Mouse (Mus musculus) myocyte (in vitro differentiated cells): Measurements from ENCODE around the gene Gm6176. TPM values are rescaled to one million over a fixed set of nuclear protein-coding genes. Genes with fewer than 3 reads are reported as not detected.
"Not testable (repeated sequence)": the region's sequence is repeated elsewhere in the genome, so short reads cannot be mapped to it uniquely, and the experiment has no call there.

ENCODE experiments used
- H3K27me3 ChIP-seq: one replicate; pipeline ENCODE4 v1.6.1; 2011; ENCODE audit not compliant: control insufficient read depth, insufficient read depth, insufficient read length
- H3K36me3 ChIP-seq: one replicate; pipeline ENCODE4 v1.6.1; 2011; ENCODE audit not compliant: control insufficient read depth, insufficient read depth
- H3K4me2 ChIP-seq: one replicate; pipeline ENCODE4 v1.6.1; 2011; ENCODE audit warnings: low read depth, control low read depth
- H3K4me3 ChIP-seq: one replicate; pipeline ENCODE4 v1.5.1; 2011; ENCODE audit warnings: mild to moderate bottlenecking, control low read depth, moderate library complexity
- H3K79me2 ChIP-seq: one replicate; pipeline ENCODE4 v1.6.1; 2011; ENCODE audit not compliant: control insufficient read depth, insufficient read depth
- H3ac ChIP-seq: one replicate; pipeline ENCODE4 v1.6.1; 2011; ENCODE audit not compliant: control insufficient read depth, insufficient read length
- polyA plus RNA-seq: library from polyadenylated mRNA; unstranded; fragments of >200 nt; fragmentation: generic; extraction: Trizol; gene quantifications from one replicate; pipeline ENCODE4 v1.2.1, GENCODE M21; 2012; ENCODE audit warnings: missing spikeins

Gm6176 gene
- not detected for polyA plus RNA-seq

GRCm38 (mm10) chr7:22056205-22056604 is at the start of gene Gm6176:
TSS of gene Gm6176 (minus strand) at chr7:22056305.
- not testable (repeated sequence) for H3K27me3 ChIP-seq, H3K4me3 ChIP-seq, H3K4me2 ChIP-seq, H3K79me2 ChIP-seq, H3ac ChIP-seq, H3K36me3 ChIP-seq

- not testable (repeated sequence) for H3K27me3 ChIP-seq, H3K36me3 ChIP-seq, H3K4me3 ChIP-seq, H3K79me2 ChIP-seq, H3ac ChIP-seq, H3K4me2 ChIP-seq
These were observed 12.7 kb upstream of the Gm6176 start, which contains the start of gene Vmn1r139 for GRCm38 (mm10) chr7:22068757-22069156. TSS of gene Vmn1r139 (plus strand) at chr7:22069057.

- H3K4me2 ChIP-seq, H3ac ChIP-seq, H3K27me3 ChIP-seq, H3K79me2 ChIP-seq, H3K4me3 ChIP-seq, H3K36me3 ChIP-seq: not testable (repeated sequence)
These were observed 27.3 kb downstream of the Gm6176 start, which contains the start of gene Vmn1r138 for GRCm38 (mm10) chr7:22028797-22029196. TSS of gene Vmn1r138 (minus strand) at chr7:22028897.

Other genes with a start within 250 kb of the Gm6176 start
- gene Vmn1r135, start 224.0 kb downstream of the Gm6176 start, polyA plus RNA-seq, result not detected
- gene Gm5725, start 212.0 kb downstream of the Gm6176 start, polyA plus RNA-seq, result not detected
- gene Gm5891, start 135.0 kb downstream of the Gm6176 start, polyA plus RNA-seq, result not detected
- not detected for gene Vmn1r137, start 61.7 kb downstream of the Gm6176 start, polyA plus RNA-seq
- not detected for gene Vmn1r138, start 27.4 kb downstream of the Gm6176 start, polyA plus RNA-seq
- not detected for gene Vmn1r139, start 12.8 kb upstream of the Gm6176 start, polyA plus RNA-seq
- gene Gm16451, start 61.9 kb upstream of the Gm6176 start, polyA plus RNA-seq, result not detected
- gene Gm10666, start 78.4 kb upstream of the Gm6176 start, polyA plus RNA-seq, result not detected
- gene Vmn1r142, start 107.7 kb upstream of the Gm6176 start, polyA plus RNA-seq, result not detected
- gene Vmn1r143, start 133.1 kb upstream of the Gm6176 start, polyA plus RNA-seq, result not detected
- not detected for gene Gm8653, start 145.0 kb upstream of the Gm6176 start, polyA plus RNA-seq
- gene Gm8453, start 173.2 kb upstream of the Gm6176 start, polyA plus RNA-seq, result not detected